Mouse (Mus musculus): ENCODE results near the gene Cdh23.

GRCm38 (mm10) chr10:60607166-60607565, 89.1 kb downstream of the Cdh23 start:
- no peak for TF ChIP-seq CTCF (IDR thresholded peaks at IDR 0.05; ENCODE audit: borderline replicate concordance, extremely low read depth, insufficient read depth, insufficient read length)
- TF ChIP-seq POLR2A (IDR thresholded peaks at IDR 0.05; ENCODE audit: borderline replicate concordance, extremely low read depth, insufficient read depth, insufficient read length, poor library complexity, severe bottlenecking), result no peak

All from brain, embryonic 14.5 days (tissue).